Mouse (Mus musculus) MEL (cell line): ENCODE measurements around the gene Nccrp1.

ENCODE experiments used
- CTCF ChIP-seq, 3 experiments: IDR thresholded peaks in 2 of 3; conservative IDR thresholded peaks in 1 of 3; 2 replicates each; pipeline ENCODE4 v1.5.1; 2011 to 2012; ENCODE audit warnings: low read length in 3 of 3, low read depth in 2 of 3, mild to moderate bottlenecking in 2 of 3, improper control_type of control experiment in 1 of 3, inconsistent platforms in 1 of 3, mixed read lengths in 1 of 3, moderate library complexity in 1 of 3; ENCODE audit not compliant: control insufficient read depth in 1 of 3, insufficient read depth in 1 of 3, poor library complexity in 1 of 3, severe bottlenecking in 1 of 3
- GATA1 ChIP-seq: IDR thresholded peaks from 2 replicates; pipeline ENCODE4 v1.6.1; 2011; ENCODE audit warnings: low read depth, low read length, improper control_type of control experiment
- MAX ChIP-seq: IDR thresholded peaks from 2 replicates; pipeline ENCODE4 v1.6.1; 2011; ENCODE audit warnings: low read length, improper control_type of control experiment
- TAL1 ChIP-seq: IDR thresholded peaks from 2 replicates; pipeline ENCODE4 v1.6.1; 2012; ENCODE audit warnings: mild to moderate bottlenecking, inconsistent platforms, low read length, moderate library complexity, mixed read lengths
- USF1 ChIP-seq: IDR thresholded peaks from 2 replicates; pipeline ENCODE4 v1.6.1; 2014; ENCODE audit warnings: low read depth, mild to moderate bottlenecking, inconsistent platforms, low read length, improper control_type of control experiment, moderate library complexity

- TF ChIP-seq USF1 (no peak), GATA1 (no peak), CTCF (IDR thresholded peaks at IDR 0.05 in 2 of 3, conservative IDR thresholded peaks at IDR 0.05 in 1 of 3; ENCODE audit: control insufficient read depth in 1 of 3, insufficient read depth in 1 of 3, low read depth in 2 of 3, low read length in 3 of 3, poor library complexity in 1 of 3, severe bottlenecking in 1 of 3) (no peak), TAL1 (no peak), MAX (no peak)
These were observed 405 bp downstream of the Nccrp1 start for GRCm38 (mm10) chr7:28546649-28547048.
